Mouse (Mus musculus) kidney, adult 2 months (tissue): Measurements from ENCODE around the gene Cd38. TPM values are rescaled to one million over a fixed set of nuclear protein-coding genes. Genes with fewer than 3 reads are reported as not detected.
A peak's percentile ranks its signal among the peaks of the same experiment; 100 is the strongest.

Experiments used
- DNase-seq: peaks from one replicate; pipeline ENCODE4 v3.0.0; 2021
- H3K27ac ChIP-seq: fragments of 200-500 bp; 2 replicates; pipeline ENCODE4 v1.5.1; 2012; ENCODE audit warnings: low read depth, low read length, control low read depth, inconsistent platforms; ENCODE audit not compliant: insufficient read depth
- H3K27me3 ChIP-seq: fragments of 200-500 bp; replicated peaks from 2 replicates; pipeline ENCODE4 v1.6.1; 2012; ENCODE audit warnings: mild to moderate bottlenecking, moderate library complexity, low read length, inconsistent platforms; ENCODE audit not compliant: control insufficient read depth, insufficient read depth
- H3K36me3 ChIP-seq: fragments of 200-500 bp; 2 replicates; pipeline ENCODE4 v1.6.1; 2012; ENCODE audit warnings: mild to moderate bottlenecking, moderate library complexity, low read length, inconsistent platforms; ENCODE audit not compliant: control insufficient read depth, insufficient read depth
- H3K4me1 ChIP-seq: fragments of 200-500 bp; 2 replicates; pipeline ENCODE4 v1.6.1; 2011; ENCODE audit warnings: low read length; ENCODE audit not compliant: control insufficient read depth, insufficient read depth
- H3K4me3 ChIP-seq: fragments of 200-500 bp; 2 replicates; pipeline ENCODE4 v1.5.1; 2011; ENCODE audit warnings: mild to moderate bottlenecking, low read depth, low read length, control low read depth; ENCODE audit not compliant: insufficient read depth
- CTCF ChIP-seq: fragments of 200-500 bp; conservative IDR thresholded peaks from 2 replicates; pipeline ENCODE4 v1.5.1; 2011; ENCODE audit warnings: low read depth, mild to moderate bottlenecking, control low read depth, low read length, moderate library complexity, mixed read lengths; ENCODE audit not compliant: insufficient read depth, insufficient read length
- POLR2A ChIP-seq: fragments of 200-500 bp; IDR thresholded peaks from one replicate; pipeline ENCODE4 v1.6.1; 2011; ENCODE audit warnings: low read depth, low read length, control low read depth
- WGBS: fragments of 180-500 bp; shearing (Covaris S2); methylation state at CpG from one replicate; pipeline ENCODE4 v1.1.7; 2018; 5-methylcytosine and 5-hydroxymethylcytosine counted together
- polyA plus RNA-seq: library from polyadenylated mRNA; depleted of rRNA; stranded (reverse); fragments of >200 nt; gene quantifications from 2 replicates; pipeline ENCODE4 v1.2.3, GENCODE M21; 2012

Gene Cd38
- polyA plus RNA-seq, 1 experiment: 7.9 TPM

DNA sequence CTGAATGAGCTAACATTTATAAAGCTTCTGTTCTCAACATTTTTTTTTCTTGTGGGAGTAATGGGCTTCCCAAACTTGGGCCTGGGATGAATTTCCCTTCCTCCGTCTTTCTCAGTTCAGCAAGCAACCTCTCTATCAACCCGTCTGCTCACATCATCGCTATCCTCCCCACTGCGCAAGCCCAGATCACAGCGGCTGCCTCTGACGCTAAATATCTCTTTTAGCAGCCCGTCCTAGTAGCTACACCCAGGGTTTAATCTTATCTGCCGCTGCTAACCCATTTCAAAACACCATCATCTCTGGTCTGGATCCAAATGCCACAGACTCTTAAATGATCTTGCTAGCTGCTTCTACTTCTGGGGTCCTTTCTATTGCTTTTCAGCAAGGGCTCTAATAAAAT, 8.7 kb upstream of the Cd38 start:
- Histone ChIP-seq H3K4me1 (no peaks in the 10 kb centered on the region), H3K4me3 (no peak overlapping the region), H3K27me3 (0 out of 2 replicates have a peak, but pooled peaks cover 1% of the 10 kb centered on the region), H3K36me3 (no peaks in the 10 kb centered on the region), H3K27ac (no peak overlapping the region)
- TF ChIP-seq CTCF: no peak
- no peak for TF ChIP-seq POLR2A
- whole genome bisulfite sequencing: 94% methylated on average over 8 of the region's 8 CpGs
- DNase-seq: no peak

DNA sequence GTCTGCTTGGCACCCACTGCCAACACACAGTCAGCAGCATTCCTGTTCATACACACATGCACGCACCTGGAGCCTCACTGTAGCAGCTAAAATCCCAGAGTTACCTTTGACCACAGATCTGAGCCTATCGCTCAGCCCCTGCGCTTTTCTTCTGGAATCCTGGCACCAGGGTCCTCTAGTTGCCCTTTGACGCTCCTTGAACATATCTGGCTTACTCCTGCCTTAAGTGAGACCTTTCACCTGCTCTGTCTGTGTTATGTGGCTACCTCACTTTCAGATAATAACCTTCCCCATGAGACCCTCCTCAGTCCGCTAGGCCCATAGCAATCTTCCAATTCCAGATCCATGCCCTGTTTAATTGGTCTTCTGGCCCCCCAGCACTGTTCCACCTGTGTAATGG, 8.3 kb upstream of the Cd38 start:
- TF ChIP-seq CTCF (no peak), POLR2A (no peak)
- H3K27me3 ChIP-seq: 0 out of 2 replicates have a peak, but pooled peaks cover 1% of the 10 kb centered on the region
- H3K27ac ChIP-seq: no peak overlapping the region
- H3K4me1 ChIP-seq: no peaks in the 10 kb centered on the region
- DNase-seq: no peak
- WGBS: 90% methylated on average over 5 of the region's 5 CpGs
- no peaks in the 10 kb centered on the region for H3K36me3 ChIP-seq
- no peak overlapping the region for H3K4me3 ChIP-seq

DNA sequence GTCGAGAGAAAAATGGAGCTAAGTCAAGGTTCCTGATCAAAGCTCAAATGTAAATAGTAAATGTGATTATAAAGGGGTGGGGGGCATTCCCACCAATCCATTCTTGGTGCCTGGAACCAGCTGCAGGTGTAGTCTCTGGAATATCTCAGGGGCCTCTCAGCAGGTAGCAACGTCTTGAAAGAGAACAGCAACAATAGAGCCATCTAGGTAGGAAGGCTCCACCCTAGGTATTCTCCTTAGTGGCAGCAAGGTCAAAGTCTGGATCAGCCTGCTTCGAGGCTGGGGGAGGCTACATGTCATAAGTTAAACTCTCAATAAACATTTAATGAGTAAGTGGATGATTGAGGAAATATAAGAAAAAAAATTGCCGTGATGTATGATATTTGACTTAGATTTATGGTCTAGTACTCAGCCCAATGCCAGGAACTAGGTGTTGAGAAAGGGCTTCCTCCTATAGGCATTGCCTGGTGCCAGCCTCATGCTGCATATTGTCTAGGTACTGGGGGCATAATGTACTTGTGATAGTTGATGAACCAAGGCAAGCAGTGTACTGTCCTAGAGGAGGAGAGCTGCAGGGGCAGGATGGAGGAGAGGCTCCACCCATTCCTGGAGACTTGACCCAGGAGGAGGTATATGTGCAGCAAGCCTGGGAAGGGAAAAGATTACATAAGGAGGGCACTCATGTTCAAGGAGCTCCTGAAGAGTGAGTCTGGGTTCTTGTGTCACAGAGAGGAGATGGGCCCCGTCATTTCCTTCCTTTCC, 7.5 kb upstream of the Cd38 start:
- no peaks in the 10 kb centered on the region for H3K36me3 ChIP-seq
- no peak overlapping the region for H3K4me3 ChIP-seq
- H3K4me1 ChIP-seq: no peaks in the 10 kb centered on the region
- H3K27me3 ChIP-seq: 0 out of 2 replicates have a peak, but pooled peaks cover 1% of the 10 kb centered on the region
- no peak for DNase-seq
- TF ChIP-seq CTCF: no peak
- TF ChIP-seq POLR2A: no peak
- 59% methylated on average over 5 of the region's 5 CpGs for WGBS
- H3K27ac ChIP-seq: no peak overlapping the region

DNA sequence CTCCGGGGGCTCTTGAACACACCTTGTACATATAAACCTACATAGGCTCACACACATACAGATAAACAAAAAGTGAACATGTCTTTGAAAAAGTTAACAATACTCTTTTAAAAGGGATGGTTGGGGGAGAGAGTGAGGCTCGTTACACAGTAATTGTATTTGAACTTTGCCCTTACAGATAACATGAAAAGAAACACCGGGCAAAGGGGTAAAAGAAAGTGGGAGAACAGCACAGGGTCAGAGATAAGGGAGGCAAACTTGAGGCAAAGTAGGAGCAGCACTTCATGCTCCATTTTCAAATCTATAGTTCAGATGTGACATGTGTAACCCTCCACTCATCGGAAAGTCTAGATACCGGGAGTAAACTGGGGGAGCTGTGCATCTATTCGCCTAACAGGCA, 4.7 kb upstream of the Cd38 start:
- no peak overlapping the region for H3K4me3 ChIP-seq
- H3K27ac ChIP-seq: no peak overlapping the region
- no peaks in the 10 kb centered on the region for H3K36me3 ChIP-seq
- no peaks in the 10 kb centered on the region for H3K4me1 ChIP-seq
- H3K27me3 ChIP-seq: no peaks in the 10 kb centered on the region
- TF ChIP-seq POLR2A (no peak), CTCF (no peak)
- DNase-seq: no peak
- WGBS: 77% methylated on average over 6 of the region's 6 CpGs

DNA sequence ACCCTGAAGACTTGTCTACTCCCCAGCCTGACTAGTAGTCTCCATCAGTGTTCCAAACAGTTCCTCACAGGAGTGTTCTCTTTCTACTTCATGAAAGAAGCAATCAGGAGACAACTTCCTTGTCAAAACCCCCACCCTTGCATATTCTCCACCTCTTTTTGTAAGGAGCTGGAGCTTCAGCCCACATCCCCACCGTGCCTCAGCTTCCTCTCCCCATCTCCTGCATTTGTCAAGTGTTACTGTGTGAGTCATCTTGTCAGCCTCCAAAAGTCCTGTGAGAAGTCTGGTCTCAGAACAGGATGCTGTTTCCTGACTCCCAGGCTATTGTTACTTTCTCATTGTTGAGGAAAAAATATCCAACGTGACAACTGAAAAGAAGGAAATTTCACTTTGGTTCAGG, 3.0 kb upstream of the Cd38 start:
- no peaks in the 10 kb centered on the region for H3K4me1 ChIP-seq
- DNase-seq: peak; percentile 59
- TF ChIP-seq POLR2A (no peak), CTCF (no peak)
- H3K27ac ChIP-seq: peak overlapping the region; percentile 52; the same call in 1 of the 2 replicates
- no peak overlapping the region for H3K4me3 ChIP-seq
- 62% methylated on average over 2 of the region's 2 CpGs for WGBS
- H3K36me3 ChIP-seq: no peaks in the 10 kb centered on the region
- H3K27me3 ChIP-seq: no peaks in the 10 kb centered on the region

DNA sequence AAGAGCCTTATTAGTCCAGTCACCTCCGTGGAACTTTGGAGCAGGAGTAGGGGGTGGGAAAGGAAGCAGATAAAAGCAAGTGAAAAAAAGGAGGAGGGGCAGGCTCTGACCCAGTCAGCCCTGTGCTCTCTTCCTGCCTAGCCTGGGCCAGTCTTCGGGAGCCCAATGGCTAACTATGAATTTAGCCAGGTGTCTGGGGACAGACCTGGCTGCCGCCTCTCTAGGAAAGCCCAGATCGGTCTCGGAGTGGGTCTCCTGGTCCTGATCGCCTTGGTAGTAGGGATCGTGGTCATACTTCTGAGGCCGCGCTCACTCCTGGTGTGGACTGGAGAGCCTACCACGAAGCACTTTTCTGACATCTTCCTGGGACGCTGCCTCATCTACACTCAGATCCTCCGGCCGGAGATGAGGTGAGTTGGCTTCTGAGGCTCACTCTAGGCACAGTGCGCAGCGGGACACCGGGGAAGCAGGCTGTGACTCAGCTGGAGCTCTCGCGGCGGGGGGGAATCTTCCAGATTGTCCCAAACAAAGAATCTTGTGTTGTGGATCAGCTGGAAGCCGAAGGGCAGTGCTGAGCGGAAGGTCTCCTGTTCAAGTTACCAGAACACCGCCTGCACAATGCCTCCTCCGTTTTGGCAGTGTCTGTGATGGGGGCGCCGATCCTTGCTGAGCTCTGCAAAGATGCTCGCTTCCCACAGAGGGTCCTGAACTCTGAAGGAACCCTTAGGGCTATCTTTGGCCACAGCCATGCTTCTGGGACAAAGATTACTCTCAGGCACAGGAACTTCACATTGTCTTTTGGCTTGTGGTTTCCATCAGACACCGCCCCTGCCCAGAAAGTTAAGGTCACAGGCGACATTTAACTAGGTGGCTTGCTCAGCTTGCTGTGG, 603 bp downstream of the Cd38 start:
- Histone ChIP-seq H3K27ac (peak overlapping the region; percentile 78), H3K36me3 (no peaks in the 10 kb centered on the region), H3K4me3 (peak overlapping the region; percentile 61), H3K4me1 (no peaks in the 10 kb centered on the region), H3K27me3 (no peaks in the 10 kb centered on the region)
- DNase-seq: peak; percentile 46
- peak; percentile 17 for TF ChIP-seq POLR2A
- TF ChIP-seq CTCF: no peak
- 7% methylated on average over 28 of the region's 28 CpGs for WGBS

DNA sequence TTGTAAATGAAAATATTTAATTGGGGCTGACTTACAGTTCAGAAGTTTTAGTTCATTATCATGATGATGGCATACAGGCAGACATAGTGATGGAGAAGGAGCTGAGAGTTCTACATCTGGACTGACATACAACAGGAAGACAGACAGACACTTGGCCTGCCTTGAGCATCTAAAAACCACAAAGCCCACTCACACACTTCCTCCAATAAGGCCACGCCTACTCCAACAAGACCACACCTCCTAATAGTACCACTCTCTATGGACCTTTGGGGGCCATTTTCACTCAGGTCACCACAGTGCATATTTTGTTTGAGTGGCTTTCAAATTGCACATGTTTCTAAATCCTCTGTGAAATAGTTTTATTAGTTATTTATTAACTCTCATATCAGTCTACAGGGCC, 3.5 kb downstream of the Cd38 start:
- H3K27ac ChIP-seq: no peak overlapping the region
- H3K36me3 ChIP-seq: no peaks in the 10 kb centered on the region
- DNase-seq: no peak
- 74% methylated on average over 1 of the region's 1 CpGs for WGBS
- no peaks in the 10 kb centered on the region for H3K27me3 ChIP-seq
- no peak overlapping the region for H3K4me3 ChIP-seq
- TF ChIP-seq POLR2A: no peak
- no peak for TF ChIP-seq CTCF
- H3K4me1 ChIP-seq: no peaks in the 10 kb centered on the region
